Mouse (Mus musculus): ENCODE measurements around the gene Trpv5.

GRCm38 (mm10) chr6:41640449-41640848 is 40.1 kb downstream of the Trpv5 start:
- TF ChIP-seq CTCF (IDR thresholded peaks at IDR 0.05; ENCODE audit: low read depth) (no peak), EP300 (IDR thresholded peaks at IDR 0.05; ENCODE audit: low read depth) (no peak)

Data from heart, postnatal 0 days (tissue).